Mouse (Mus musculus): ENCODE data around the gene Syt11.

DNA sequence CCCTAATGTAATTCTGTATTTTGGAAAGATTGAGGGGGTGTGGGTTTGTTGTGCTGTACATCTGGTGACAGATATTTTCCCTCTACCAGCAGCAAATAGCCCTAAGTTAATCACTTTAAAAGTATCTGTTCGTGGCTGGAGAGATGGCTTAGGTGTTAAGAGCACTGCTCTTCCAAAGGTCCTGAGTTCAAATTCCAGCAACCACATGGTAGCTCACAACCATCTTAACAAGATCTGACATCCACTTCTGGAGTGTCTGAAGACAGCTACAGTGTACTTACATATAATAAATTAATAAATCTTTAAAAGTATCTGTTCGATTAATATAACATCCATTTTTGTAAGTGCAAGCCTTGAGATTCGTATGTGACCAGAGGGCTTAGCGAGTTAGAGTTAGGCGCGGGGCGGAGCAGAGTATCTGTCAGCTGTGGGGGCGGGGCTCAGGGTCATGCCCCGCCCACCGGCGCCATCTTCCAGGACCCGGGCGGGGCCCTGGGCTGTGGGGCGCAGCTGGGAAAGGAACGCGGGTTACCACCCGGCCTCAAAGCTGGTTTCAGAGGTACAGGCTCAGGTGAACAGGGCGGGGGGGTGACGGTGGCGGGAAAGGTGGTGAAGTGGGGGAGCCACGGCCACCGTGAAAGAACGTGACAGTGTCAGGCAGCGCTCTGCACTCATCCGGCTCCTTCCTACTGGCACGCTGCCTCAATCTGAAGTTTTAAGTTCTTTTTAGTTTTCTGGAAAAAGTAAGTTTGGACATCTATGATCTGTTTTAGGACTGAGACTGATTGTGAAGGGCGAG lies 58.4 kb downstream of the Syt11 start, which contains the start of gene Rit1:
- TF ChIP-seq CTCF (IDR thresholded peaks at IDR 0.05; ENCODE audit: borderline replicate concordance, insufficient read depth, low read length) (no peak), POLR2A (IDR thresholded peaks at IDR 0.05; ENCODE audit: low read depth, low read length) (peak; percentile 81)

Measured in embryonic fibroblast, embryonic 13.5 days (primary cell).